Mouse (Mus musculus): ENCODE data around the gene Gm20388. TPM values are rescaled to one million over a fixed set of nuclear protein-coding genes. Genes with fewer than 3 reads are reported as not detected.
"Not testable (repeated sequence)": the region's sequence is repeated elsewhere in the genome, so short reads cannot be mapped to it uniquely, and the experiment has no call there.

Gene Gm20388
- polyA plus RNA-seq, 2 experiments = 8.5 TPM; not detected in 1

- Histone ChIP-seq H3K9ac (replicated peaks) (no peak overlapping the region), H3K9me3 (ENCODE audit: control insufficient read depth, low read length) (no peaks in the 10 kb centered on the region), H3K27ac (no peak overlapping the region), H3K4me3 (ENCODE audit: insufficient read depth in 1 of 2, low read depth in 2 of 2, low read length in 2 of 2) (no peak overlapping the region), H3K36me3 (replicated peaks; ENCODE audit: control insufficient read depth, insufficient read depth, low read depth) (no peaks in the 10 kb centered on the region), H3K4me2 (ENCODE audit: low read depth) (no peak overlapping the region), H3K27me3 (ENCODE audit: control insufficient read depth, insufficient read depth, low read length) (no peaks in the 10 kb centered on the region), H3K4me1 (replicated peaks; ENCODE audit: control insufficient read depth in 2 of 2, insufficient read depth in 2 of 2, low read length in 1 of 2) (peaks cover 3 to 20% of the 10 kb centered on the region in 2 experiments; a peak in 3 of 4 replicates)
- no peak for ATAC-seq (ENCODE audit: insufficient read depth)
- TF ChIP-seq CTCF (IDR thresholded peaks at IDR 0.05; ENCODE audit: low read depth) = no peak
- no peak for TF ChIP-seq EP300 (IDR thresholded peaks at IDR 0.05; ENCODE audit: low read depth)
- 85% methylated on average over 2 of the region's 2 CpGs for WGBS (ENCODE audit: insufficient replicate concordance)
- DNase-seq (ENCODE audit: low read depth in 3 of 3, low spot score in 3 of 3) = no peak
These were observed 3113.6 kb downstream of the Gm20388 start for GRCm38 (mm10) chr8:123024226-123024625.

DNA sequence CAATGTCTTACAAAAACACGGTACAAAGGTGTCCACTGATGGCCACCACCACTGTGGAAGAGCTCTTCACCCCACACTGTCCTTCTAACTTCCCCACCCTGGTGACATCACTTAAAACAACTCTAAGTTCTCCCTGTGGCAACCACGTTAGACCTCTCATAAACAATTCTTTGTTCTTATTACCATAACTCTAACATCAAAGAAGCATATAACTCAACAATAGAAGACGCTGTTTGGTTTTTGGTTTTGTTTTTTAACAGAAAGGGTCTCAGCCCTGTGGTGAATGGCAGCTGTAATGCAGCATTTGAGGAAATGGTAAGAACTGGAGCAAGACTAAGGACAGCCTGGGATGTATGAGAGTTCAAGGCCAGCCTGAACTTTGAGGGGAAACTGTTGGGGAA is 3115.3 kb downstream of the Gm20388 start:
- no peak overlapping the region for H3K27ac ChIP-seq
- ATAC-seq (ENCODE audit: insufficient read depth) (no peak), DNase-seq (ENCODE audit: low read depth in 3 of 3, low spot score in 3 of 3) (no peak)
- no peak overlapping the region for H3K4me3 ChIP-seq (ENCODE audit: insufficient read depth in 1 of 2, low read depth in 2 of 2, low read length in 2 of 2)
- no peaks in the 10 kb centered on the region for H3K27me3 ChIP-seq (ENCODE audit: control insufficient read depth, insufficient read depth, low read length)
- 66% methylated on average over 3 of the region's 3 CpGs for WGBS (ENCODE audit: insufficient replicate concordance)
- no peaks in the 10 kb centered on the region for H3K9me3 ChIP-seq (ENCODE audit: control insufficient read depth, low read length)
- no peak for TF ChIP-seq CTCF (IDR thresholded peaks at IDR 0.05; ENCODE audit: low read depth)
- no peak for TF ChIP-seq EP300 (IDR thresholded peaks at IDR 0.05; ENCODE audit: low read depth)
- H3K4me1 ChIP-seq (replicated peaks; ENCODE audit: control insufficient read depth in 2 of 2, insufficient read depth in 2 of 2, low read length in 1 of 2) = peaks cover 3 to 19% of the 10 kb centered on the region in 2 experiments; a peak in 3 of 4 replicates
- no peak overlapping the region for H3K4me2 ChIP-seq (ENCODE audit: low read depth)
- H3K36me3 ChIP-seq (replicated peaks; ENCODE audit: control insufficient read depth, insufficient read depth, low read depth) = no peaks in the 10 kb centered on the region
- H3K9ac ChIP-seq (replicated peaks) = no peak overlapping the region

DNA sequence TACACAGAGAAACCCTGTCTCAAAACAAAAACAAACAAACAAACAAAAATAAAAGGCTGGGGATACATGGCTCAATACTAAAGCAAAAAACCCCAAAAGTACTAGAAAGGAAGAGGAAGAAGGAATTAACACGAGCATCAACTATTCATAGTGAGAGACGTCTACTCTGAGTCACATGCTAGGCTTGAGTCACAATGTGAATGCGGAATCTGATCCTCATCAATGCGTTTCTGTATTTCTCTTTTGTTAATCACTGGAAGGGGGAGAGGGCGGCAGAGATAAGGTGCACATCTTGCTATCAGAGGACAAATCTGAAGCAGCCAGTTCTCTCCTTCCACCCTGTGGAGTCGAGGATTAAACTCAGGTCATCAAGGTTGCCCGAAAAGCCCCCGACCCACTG is 3117.1 kb downstream of the Gm20388 start:
- WGBS (ENCODE audit: insufficient replicate concordance) = 65% methylated on average over 8 of the region's 8 CpGs
- no peaks in the 10 kb centered on the region for H3K9me3 ChIP-seq (ENCODE audit: control insufficient read depth, low read length)
- H3K9ac ChIP-seq (replicated peaks) = no peak overlapping the region
- no peak for ATAC-seq (ENCODE audit: insufficient read depth)
- no peak overlapping the region for H3K27ac ChIP-seq
- H3K4me1 ChIP-seq (replicated peaks; ENCODE audit: control insufficient read depth in 2 of 2, insufficient read depth in 2 of 2, low read length in 1 of 2) = peaks cover 5 to 23% of the 10 kb centered on the region in 2 experiments; a peak in 3 of 4 replicates
- TF ChIP-seq CTCF (IDR thresholded peaks at IDR 0.05; ENCODE audit: low read depth) (no peak), EP300 (IDR thresholded peaks at IDR 0.05; ENCODE audit: low read depth) (no peak)
- H3K4me2 ChIP-seq (ENCODE audit: low read depth) = no peak overlapping the region
- no peaks in the 10 kb centered on the region; the same call in 1 of the 2 replicates for H3K36me3 ChIP-seq (replicated peaks; ENCODE audit: control insufficient read depth, insufficient read depth, low read depth)
- H3K4me3 ChIP-seq (ENCODE audit: insufficient read depth in 1 of 2, low read depth in 2 of 2, low read length in 2 of 2) = no peak overlapping the region
- DNase-seq (ENCODE audit: low read depth in 3 of 3, low spot score in 3 of 3) = no peak
- H3K27me3 ChIP-seq (ENCODE audit: control insufficient read depth, insufficient read depth, low read length) = no peaks in the 10 kb centered on the region

DNA sequence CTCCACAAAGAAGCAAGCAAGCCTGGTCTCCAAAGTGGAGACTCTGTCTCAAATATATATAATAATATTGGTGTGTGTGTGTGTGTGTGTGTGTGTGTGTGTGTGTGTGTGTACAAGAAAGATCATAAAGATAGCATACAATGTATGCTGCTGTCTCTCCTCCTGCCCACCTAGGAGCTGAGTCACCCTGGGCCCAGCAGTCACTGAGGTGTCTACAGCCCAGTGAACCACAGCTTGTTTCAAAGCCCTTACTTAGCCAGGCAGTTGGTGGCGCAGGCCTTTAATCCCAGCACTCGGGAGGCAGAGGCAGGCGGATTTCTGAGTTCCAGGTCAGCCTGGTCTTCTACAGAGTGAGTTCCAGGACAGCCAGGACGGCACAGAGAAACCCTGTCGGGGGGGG is 3119.4 kb downstream of the Gm20388 start:
- not testable (repeated sequence) for H3K4me2 ChIP-seq (ENCODE audit: low read depth); H3K9ac ChIP-seq (replicated peaks); H3K27ac ChIP-seq; H3K27me3 ChIP-seq (ENCODE audit: control insufficient read depth, insufficient read depth, low read length); H3K36me3 ChIP-seq (replicated peaks; ENCODE audit: control insufficient read depth, insufficient read depth, low read depth); H3K4me3 ChIP-seq (ENCODE audit: insufficient read depth in 1 of 2, low read depth in 2 of 2, low read length in 2 of 2); DNase-seq (ENCODE audit: low read depth in 3 of 3, low spot score in 3 of 3); ATAC-seq (ENCODE audit: insufficient read depth); H3K9me3 ChIP-seq (ENCODE audit: control insufficient read depth, low read length)
- peaks cover 17 to 34% of the 10 kb centered on the region in 2 experiments for H3K4me1 ChIP-seq (replicated peaks; ENCODE audit: control insufficient read depth in 2 of 2, insufficient read depth in 2 of 2, low read length in 1 of 2)
- 54% methylated on average over 5 of the region's 5 CpGs for WGBS (ENCODE audit: insufficient replicate concordance)

DNA sequence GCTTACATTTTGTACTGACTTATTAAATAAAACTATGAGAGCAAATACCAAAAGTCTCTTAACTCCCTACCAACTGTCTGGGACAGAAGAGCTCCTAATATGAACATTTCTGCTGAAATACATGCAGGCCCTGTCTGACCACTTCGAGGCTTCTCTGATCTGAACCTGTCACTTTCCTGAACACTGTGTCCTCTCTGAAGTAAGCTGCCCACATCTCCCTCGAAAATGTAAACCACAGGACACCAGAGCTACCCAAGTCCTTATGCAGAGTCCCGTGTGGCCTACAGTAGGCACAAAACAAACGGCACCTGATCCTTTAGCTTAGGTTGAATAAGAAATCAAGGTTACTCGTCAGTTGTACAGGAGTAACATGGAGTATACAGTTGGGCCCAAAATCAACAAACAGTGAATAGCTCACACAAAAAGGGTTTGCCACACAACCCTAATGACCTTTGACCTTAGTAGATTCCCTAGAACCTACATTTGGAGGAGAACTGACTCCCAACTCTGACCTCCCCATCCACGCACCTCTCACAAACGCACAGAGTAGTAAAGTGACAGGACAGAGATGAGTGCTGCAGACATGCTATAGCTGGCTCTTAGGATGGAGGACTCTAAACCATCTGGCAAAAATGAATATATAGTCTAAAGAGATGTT is 3120.8 kb downstream of the Gm20388 start:
- no peaks in the 10 kb centered on the region for H3K9me3 ChIP-seq (ENCODE audit: control insufficient read depth, low read length)
- TF ChIP-seq CTCF (IDR thresholded peaks at IDR 0.05; ENCODE audit: low read depth) = no peak
- no peak for TF ChIP-seq EP300 (IDR thresholded peaks at IDR 0.05; ENCODE audit: low read depth)
- no peak overlapping the region for H3K4me2 ChIP-seq (ENCODE audit: low read depth)
- no peak overlapping the region for H3K27ac ChIP-seq
- WGBS (ENCODE audit: insufficient replicate concordance) = 53% methylated on average over 7 of the region's 7 CpGs
- DNase-seq (ENCODE audit: low read depth in 3 of 3, low spot score in 3 of 3) = no peak
- no peak overlapping the region for H3K9ac ChIP-seq (replicated peaks)
- no peak for ATAC-seq (ENCODE audit: insufficient read depth)
- no peaks in the 10 kb centered on the region for H3K27me3 ChIP-seq (ENCODE audit: control insufficient read depth, insufficient read depth, low read length)
- no peaks in the 10 kb centered on the region; the same call in 1 of the 2 replicates for H3K36me3 ChIP-seq (replicated peaks; ENCODE audit: control insufficient read depth, insufficient read depth, low read depth)
- peaks cover 30 to 40% of the 10 kb centered on the region in 2 experiments for H3K4me1 ChIP-seq (replicated peaks; ENCODE audit: control insufficient read depth in 2 of 2, insufficient read depth in 2 of 2, low read length in 1 of 2)
- no peak overlapping the region for H3K4me3 ChIP-seq (ENCODE audit: insufficient read depth in 1 of 2, low read depth in 2 of 2, low read length in 2 of 2)

All from liver, embryonic 14.5 days (tissue).